Mouse (Mus musculus) olfactory bulb, adult 2 months (tissue): ENCODE data around the gene Cops9.

Source experiments
- CTCF ChIP-seq: fragments of 200-500 bp; IDR thresholded peaks from 2 replicates; pipeline ENCODE4 v1.5.1; 2012; ENCODE audit warnings: low read depth, mild to moderate bottlenecking, low read length, moderate library complexity; ENCODE audit not compliant: insufficient read depth
- POLR2A ChIP-seq: fragments of 200-500 bp; IDR thresholded peaks from 2 replicates; pipeline ENCODE4 v1.6.1; 2012; ENCODE audit warnings: mild to moderate bottlenecking, low read depth, low read length, moderate library complexity; ENCODE audit not compliant: insufficient read depth

GRCm38 (mm10) chr1:92654676-92655075 lies 12.9 kb upstream of the Cops9 start:
- no peak for TF ChIP-seq CTCF
- no peak for TF ChIP-seq POLR2A
